Mouse (Mus musculus) heart, embryonic 10.5 days (tissue): ENCODE data around the gene Gtf3c5. TPM values are rescaled to one million over a fixed set of nuclear protein-coding genes. Genes with fewer than 3 reads are reported as not detected.

Experiments
- DNase-seq: peaks from one replicate; pipeline ENCODE4 v3.0.0-alpha.2; 2017; ENCODE audit warnings: low spot score
- H3K27ac ChIP-seq: fragments of 300-500 bp; sonication (generic); 2 replicates; pipeline ENCODE4 v1.5.1; 2016; ENCODE audit warnings: mild to moderate bottlenecking
- H3K27me3 ChIP-seq: fragments of 300-500 bp; sonication (generic); 2 replicates; pipeline ENCODE4 v1.6.1; 2016; ENCODE audit warnings: mild to moderate bottlenecking; ENCODE audit not compliant: poor library complexity, insufficient read depth, severe bottlenecking
- H3K36me3 ChIP-seq: fragments of 300-500 bp; sonication (generic); 2 replicates; pipeline ENCODE4 v1.6.1; 2016; ENCODE audit warnings: mild to moderate bottlenecking, moderate library complexity
- H3K4me1 ChIP-seq: fragments of 300-500 bp; sonication (generic); 2 replicates; pipeline ENCODE4 v1.6.1; 2016; ENCODE audit warnings: mild to moderate bottlenecking
- H3K4me3 ChIP-seq: fragments of 300-500 bp; sonication (generic); 2 replicates; pipeline ENCODE4 v1.5.1; 2016; ENCODE audit warnings: mild to moderate bottlenecking, moderate library complexity
- H3K9me3 ChIP-seq: fragments of 300-500 bp; sonication (generic); 2 replicates; pipeline ENCODE4 v1.6.1; 2016; ENCODE audit warnings: mild to moderate bottlenecking, moderate library complexity
- WGBS: fragments of 180-500 bp; shearing (Covaris S2); methylation state at CpG from one replicate; pipeline ENCODE4 v1.1.7; 2016; 5-methylcytosine and 5-hydroxymethylcytosine counted together
- polyA plus RNA-seq: library from polyadenylated mRNA; unstranded; fragments of >200 nt; fragmentation: Nextera tagmentation; extraction: Ambion mirVana; gene quantifications from 2 replicates; pipeline ENCODE4 v1.2.1, GENCODE M21; 2016

The Gtf3c5 gene
- polyA plus RNA-seq, 1 experiment from 2014 or later, result 45.2 TPM

- no peaks in the 10 kb centered on the region for H3K36me3 ChIP-seq
- H3K27ac ChIP-seq, result peak overlapping the region; percentile 74
- peaks cover 82% of the 10 kb centered on the region for H3K4me1 ChIP-seq
- no peak for DNase-seq
- H3K27me3 ChIP-seq, result no peaks in the 10 kb centered on the region
- 37% methylated on average over 11 of the region's 11 CpGs for WGBS
- H3K4me3 ChIP-seq, result peak overlapping the region; percentile 77
- H3K9me3 ChIP-seq, result no peaks in the 10 kb centered on the region
These were observed 48.9 kb downstream of the Gtf3c5 start for GRCm38 (mm10) chr2:28534436-28535262.

DNA sequence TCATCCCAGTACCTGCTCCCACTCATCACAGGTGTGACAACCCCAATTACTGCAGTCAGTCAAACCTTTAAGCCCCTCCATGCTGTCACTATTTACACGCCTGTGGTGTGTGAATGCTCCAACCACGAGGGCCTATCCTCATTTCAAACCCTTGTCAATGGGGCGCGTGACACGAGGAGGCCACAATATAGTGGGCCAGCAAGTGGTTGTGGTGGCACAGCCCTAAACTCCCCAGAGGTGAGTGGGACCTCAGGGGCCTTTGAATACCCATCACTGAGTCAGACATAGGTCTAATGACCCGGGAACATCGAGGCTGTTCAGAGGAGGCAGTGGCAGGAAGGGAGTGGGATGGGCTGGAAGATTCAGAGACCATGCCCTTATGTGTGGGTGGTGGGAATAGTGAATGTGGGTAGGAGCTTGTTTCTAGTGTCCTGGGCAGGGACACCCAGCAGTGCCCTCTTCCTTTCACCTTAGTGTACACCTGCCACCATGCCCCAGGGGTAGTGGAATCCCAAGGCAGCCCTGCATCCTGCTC is 49.6 kb downstream of the Gtf3c5 start:
- Histone ChIP-seq H3K36me3 (no peaks in the 10 kb centered on the region), H3K4me1 (peaks cover 79% of the 10 kb centered on the region), H3K9me3 (no peaks in the 10 kb centered on the region), H3K4me3 (peak overlapping the region; percentile 77), H3K27ac (peak overlapping the region; percentile 89), H3K27me3 (no peaks in the 10 kb centered on the region)
- WGBS, result 66% methylated on average over 7 of the region's 7 CpGs
- DNase-seq, result no peak

- WGBS, result 6% methylated on average over 49 of the region's 49 CpGs
- Histone ChIP-seq H3K9me3 (no peaks in the 10 kb centered on the region), H3K4me3 (peak overlapping the region; percentile 77), H3K4me1 (peaks cover 71% of the 10 kb centered on the region), H3K27ac (peak overlapping the region; percentile 89), H3K36me3 (no peaks in the 10 kb centered on the region), H3K27me3 (no peaks in the 10 kb centered on the region)
- DNase-seq, result peak; percentile 93
These were observed 50.4 kb downstream of the Gtf3c5 start for GRCm38 (mm10) chr2:28532938-28533771.

DNA sequence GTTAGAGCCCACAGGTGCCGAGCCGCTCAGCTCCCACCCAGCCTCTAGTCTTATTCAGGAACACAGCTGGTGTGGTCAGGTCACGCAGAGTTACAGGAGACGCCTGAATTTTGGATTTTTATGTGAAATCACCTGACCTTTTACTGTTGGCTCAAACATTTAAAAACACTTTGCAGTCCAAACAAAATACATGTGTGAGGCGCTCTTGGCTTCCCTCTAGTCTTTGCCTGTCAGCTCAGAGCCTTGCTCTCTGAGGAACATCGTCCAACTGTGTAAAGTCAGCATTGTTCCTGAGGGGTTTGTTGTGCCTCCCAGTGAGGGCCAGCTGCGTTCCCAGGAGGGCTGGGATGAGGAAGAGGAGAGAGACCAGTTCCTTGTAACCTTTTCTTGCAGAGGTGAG is 53.2 kb downstream of the Gtf3c5 start:
- no peak overlapping the region for H3K27ac ChIP-seq
- H3K4me3 ChIP-seq, result no peak overlapping the region
- no peaks in the 10 kb centered on the region for H3K36me3 ChIP-seq
- H3K4me1 ChIP-seq, result peaks cover 68% of the 10 kb centered on the region
- DNase-seq, result no peak
- 77% methylated on average over 7 of the region's 7 CpGs for WGBS
- H3K9me3 ChIP-seq, result no peaks in the 10 kb centered on the region
- no peaks in the 10 kb centered on the region for H3K27me3 ChIP-seq

- H3K27ac ChIP-seq, result no peak overlapping the region
- H3K27me3 ChIP-seq, result no peaks in the 10 kb centered on the region
- H3K4me3 ChIP-seq, result no peak overlapping the region
- WGBS, result 84% methylated on average over 4 of the region's 4 CpGs
- no peak for DNase-seq
- H3K36me3 ChIP-seq, result no peaks in the 10 kb centered on the region
- H3K9me3 ChIP-seq, result no peaks in the 10 kb centered on the region
- H3K4me1 ChIP-seq, result peaks cover 68% of the 10 kb centered on the region
These were observed 53.7 kb downstream of the Gtf3c5 start for GRCm38 (mm10) chr2:28529856-28530255.

GRCm38 (mm10) chr2:28528354-28528730 is 55.2 kb downstream of the Gtf3c5 start:
- DNase-seq, result no peak
- no peaks in the 10 kb centered on the region for H3K9me3 ChIP-seq
- 73% methylated on average over 7 of the region's 7 CpGs for WGBS
- no peaks in the 10 kb centered on the region for H3K27me3 ChIP-seq
- no peak overlapping the region for H3K27ac ChIP-seq
- H3K4me3 ChIP-seq, result no peak overlapping the region
- H3K36me3 ChIP-seq, result no peaks in the 10 kb centered on the region
- H3K4me1 ChIP-seq, result peaks cover 63% of the 10 kb centered on the region

- Histone ChIP-seq H3K4me3 (no peak overlapping the region), H3K27me3 (no peaks in the 10 kb centered on the region), H3K9me3 (no peaks in the 10 kb centered on the region), H3K36me3 (no peaks in the 10 kb centered on the region), H3K27ac (0 out of 2 replicates have a peak overlapping the region, but pooled peaks have one; percentile 12), H3K4me1 (peaks cover 57% of the 10 kb centered on the region)
- DNase-seq, result no peak
- WGBS, result 80% methylated on average over 20 of the region's 20 CpGs
These were observed 55.9 kb downstream of the Gtf3c5 start for GRCm38 (mm10) chr2:28527436-28528353.

DNA sequence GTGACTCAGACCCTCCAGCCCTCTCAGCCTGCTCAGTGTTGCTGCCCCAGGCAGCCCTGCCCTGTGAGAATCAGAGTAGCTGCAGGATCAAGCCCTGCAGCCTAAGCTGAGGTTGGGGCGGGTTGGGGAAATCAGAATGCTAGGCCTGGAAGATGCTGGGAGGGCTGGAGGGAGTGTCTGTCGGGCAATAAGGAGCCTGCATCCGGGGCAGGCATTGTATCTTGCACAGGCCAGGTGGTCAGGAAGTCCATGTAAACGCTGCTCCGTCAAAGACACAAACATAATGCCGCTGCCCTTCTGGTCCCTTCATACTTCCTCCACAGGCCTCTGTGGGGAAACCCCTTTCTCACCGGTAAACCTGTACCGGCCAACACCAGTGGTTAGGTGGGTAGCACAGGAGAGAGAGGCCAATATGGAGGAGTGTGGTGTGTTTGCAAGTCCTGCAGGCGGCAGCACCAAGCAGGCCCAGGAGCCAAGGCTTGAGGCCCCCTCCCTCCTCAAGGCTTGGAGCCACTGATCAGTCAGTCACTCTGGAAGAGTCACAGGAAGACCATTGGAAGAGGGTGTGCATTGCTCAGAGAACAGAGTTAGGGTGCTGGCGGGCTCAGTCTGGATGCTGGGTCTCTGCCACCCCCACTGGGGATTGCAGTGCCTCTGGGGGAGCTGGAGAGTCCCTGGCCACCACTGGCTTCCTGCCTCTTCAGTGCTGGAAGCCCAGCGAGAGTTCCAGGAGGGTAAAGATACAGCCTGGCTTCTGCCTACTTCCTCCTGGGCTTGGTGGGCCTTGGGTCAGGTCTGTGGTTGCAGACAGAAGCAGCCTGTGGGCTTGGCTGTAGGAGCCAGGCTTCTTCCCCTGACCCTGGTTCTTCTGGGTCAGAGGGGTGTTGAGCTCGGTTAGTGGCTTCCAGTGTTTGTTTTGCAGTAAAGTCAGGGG is 57.3 kb downstream of the Gtf3c5 start:
- H3K27ac ChIP-seq, result peak overlapping the region; percentile 80
- WGBS, result 49% methylated on average over 12 of the region's 12 CpGs
- H3K27me3 ChIP-seq, result no peaks in the 10 kb centered on the region
- no peaks in the 10 kb centered on the region for H3K9me3 ChIP-seq
- H3K36me3 ChIP-seq, result no peaks in the 10 kb centered on the region
- peaks cover 45% of the 10 kb centered on the region for H3K4me1 ChIP-seq
- no peak for DNase-seq
- H3K4me3 ChIP-seq, result 0 out of 2 replicates have a peak overlapping the region, but pooled peaks have one; percentile 6

DNA sequence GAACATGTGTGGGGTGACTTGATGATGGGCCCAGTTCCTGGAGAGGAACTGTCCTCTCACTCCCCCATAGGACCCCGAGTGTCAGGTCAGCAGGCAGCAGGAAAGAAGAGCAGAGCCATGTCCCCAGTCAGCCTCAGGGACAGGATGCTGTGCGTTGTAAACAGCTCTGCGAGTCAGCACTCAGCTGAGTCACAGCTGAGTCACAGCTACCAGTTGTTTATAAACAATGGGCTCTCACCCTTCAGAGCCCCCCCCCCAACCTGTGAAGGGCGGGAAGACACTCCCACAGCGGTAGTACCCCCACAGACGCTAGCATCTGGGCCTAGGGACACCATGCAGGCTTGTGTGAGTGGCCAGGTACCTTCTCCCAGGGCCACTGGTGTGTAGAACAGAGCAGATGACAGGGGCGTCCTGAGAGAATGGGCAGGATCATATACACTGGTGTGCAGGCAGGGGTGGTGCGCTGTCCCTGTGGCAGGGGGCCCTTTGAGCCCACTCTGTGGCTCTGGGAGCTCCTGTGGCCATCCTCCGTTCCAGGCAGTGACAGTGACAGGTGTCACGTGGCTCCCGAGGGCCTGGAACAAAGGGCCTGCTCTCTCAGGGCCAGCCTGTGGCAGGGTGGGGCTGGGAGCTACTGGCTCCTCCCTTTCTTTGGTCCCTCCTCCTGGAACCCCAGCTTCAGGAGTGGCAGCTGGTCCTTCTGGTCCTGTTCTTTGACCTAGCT is 58.2 kb downstream of the Gtf3c5 start:
- no peaks in the 10 kb centered on the region for H3K27me3 ChIP-seq
- H3K27ac ChIP-seq, result peak overlapping the region; percentile 80
- 18% methylated on average over 11 of the region's 11 CpGs for WGBS
- no peaks in the 10 kb centered on the region for H3K36me3 ChIP-seq
- H3K4me1 ChIP-seq, result peaks cover 42% of the 10 kb centered on the region
- H3K9me3 ChIP-seq, result no peaks in the 10 kb centered on the region
- 0 out of 2 replicates have a peak overlapping the region, but pooled peaks have one; percentile 6 for H3K4me3 ChIP-seq
- peak; percentile 88 for DNase-seq

DNA sequence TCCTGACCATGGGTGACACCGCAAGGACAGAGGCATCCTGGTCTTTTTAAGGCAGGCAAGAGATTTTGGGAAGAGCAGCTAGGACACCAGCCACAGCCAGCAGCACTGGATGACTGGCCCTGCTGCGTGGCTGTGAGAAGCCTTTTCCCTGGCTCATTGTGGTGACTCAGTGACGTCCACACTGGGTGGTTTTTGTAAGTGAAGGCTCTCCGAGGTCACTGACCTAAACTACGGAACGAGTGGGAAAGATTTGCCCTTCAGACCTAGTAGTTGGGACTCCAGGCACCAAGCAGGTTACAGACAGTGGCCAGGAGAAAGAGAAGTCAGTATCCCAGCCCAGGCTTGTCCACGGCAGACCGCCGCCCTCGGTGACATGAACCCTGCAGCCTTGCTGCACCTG is 59.1 kb downstream of the Gtf3c5 start:
- no peaks in the 10 kb centered on the region for H3K27me3 ChIP-seq
- no peaks in the 10 kb centered on the region for H3K9me3 ChIP-seq
- no peak for DNase-seq
- no peaks in the 10 kb centered on the region for H3K36me3 ChIP-seq
- no peak overlapping the region for H3K27ac ChIP-seq
- H3K4me1 ChIP-seq, result peaks cover 42% of the 10 kb centered on the region
- 84% methylated on average over 10 of the region's 10 CpGs for WGBS
- no peak overlapping the region for H3K4me3 ChIP-seq

- 16% methylated on average over 5 of the region's 5 CpGs for WGBS
- peak; percentile 86 for DNase-seq
- peaks cover 42% of the 10 kb centered on the region for H3K4me1 ChIP-seq
These were observed 59.9 kb downstream of the Gtf3c5 start for GRCm38 (mm10) chr2:28523643-28524117.

More at GRCm38 (mm10) chr2:28523643-28524117, 59.9 kb downstream of the Gtf3c5 start:
- H3K27ac ChIP-seq, result peak overlapping the region; percentile 63
- no peak overlapping the region for H3K4me3 ChIP-seq
- no peaks in the 10 kb centered on the region for H3K27me3 ChIP-seq
- H3K9me3 ChIP-seq, result no peaks in the 10 kb centered on the region
- no peaks in the 10 kb centered on the region for H3K36me3 ChIP-seq
